Mouse (Mus musculus) embryonic stem cell, embryonic (primary cell): ENCODE measurements around the gene Nphs1.

Source experiments
- CTCF ChIA-PET, 4 experiments: fragments of 300-600 bp in 2 of 4; fragments of 350-600 bp in 2 of 4; sonication (Branson Sonifier 250); formaldehyde crosslinking; loops; one replicate each; lab custom pipeline; 2022; ENCODE audit warnings: inconsistent platforms in 2 of 4; lab: Charles Lee
- POLR2A ChIA-PET, 4 experiments: fragments of 300-600 bp in 2 of 4; fragments of 350-600 bp in 2 of 4; sonication (Branson Sonifier 250); formaldehyde crosslinking; loops; one replicate each; lab custom pipeline; 2022; ENCODE audit warnings: antibody characterized with exemption in 4 of 4, inconsistent platforms in 1 of 4; lab: Charles Lee

Nphs1 gene

GRCm38 (mm10) chr7:30534633-30535577, 76.8 kb downstream of the Nphs1 start, which contains the start of gene Arhgap33:
Arhgap33 (minus strand) TSS chr7:30535060.
- CTCF ChIA-PET, result interaction anchor here (0.5 to 1.5 kb wide), 5 partner anchors 17 to 422 kb away, joined by 3 to 7 read pairs (median 3); partner anchors contain the start of genes Hspb6 (in 1 of the 4), Prodh2 (in 1 of the 4), Proser3 (in 1 of the 4) and Usf2 (in 1 of the 4)
- POLR2A ChIA-PET, result interaction anchor here in 3 of 4 experiments (0.6 to 2.2 kb wide), 10 partner anchors 16 to 254 kb away, joined by 3 to 7 read pairs (median 4); partner anchors contain the start of genes Hspb6 (in 2 of the 3), Proser3 (in 2 of the 3), Gm49396 (in 1 of the 3) and U2af1l4 (in 1 of the 3)
